Mouse (Mus musculus): ENCODE results near the gene Usp48.

Usp48 gene

DNA sequence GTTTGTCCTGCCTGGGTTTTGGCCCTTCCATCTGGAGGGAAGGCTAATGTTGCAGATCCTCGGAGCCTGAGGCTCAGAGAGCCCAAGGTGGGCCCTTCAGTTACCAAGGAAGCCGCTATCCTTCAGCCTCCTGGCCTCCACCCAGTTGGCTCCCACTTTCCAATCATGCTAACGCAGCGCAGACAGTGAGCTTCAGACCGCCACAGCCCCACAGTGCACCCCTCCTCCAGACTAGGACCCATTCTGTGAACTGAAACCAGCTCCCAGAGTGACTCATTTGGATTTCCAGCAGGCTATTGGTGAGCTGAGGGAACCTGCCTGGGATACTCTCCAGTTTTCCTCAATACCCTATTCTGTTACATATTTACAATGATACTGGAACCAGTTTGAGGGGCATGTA, 111.8 kb downstream of the Usp48 start:
- in situ Hi-C loops (cut with MboI; ENCODE audit: unreplicated experiment in 2 of 2) = loop anchor here in 1 of 2 experiments (25.0 kb wide), 1 partner anchor 618 kb away; no protein-coding TSS in a partner anchor

DNA sequence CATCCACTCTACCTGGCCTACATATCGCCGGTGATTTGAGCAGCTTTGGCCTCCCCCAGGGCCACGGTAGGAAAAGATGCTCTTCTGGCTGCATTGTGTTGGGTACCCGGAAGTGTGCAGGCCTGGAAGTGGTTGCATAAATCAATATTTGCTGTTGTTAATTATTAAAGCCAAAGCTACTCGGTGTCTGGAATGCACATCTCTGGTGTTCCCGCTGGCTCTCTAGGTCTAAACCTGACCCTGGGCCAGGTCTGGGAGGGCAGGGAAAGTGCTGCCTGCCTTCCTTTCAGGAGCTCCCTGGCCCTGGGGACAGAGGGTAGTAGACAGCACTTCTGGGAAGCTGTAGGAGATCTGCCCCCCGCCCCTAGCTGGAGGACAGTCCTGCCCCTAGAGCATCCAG, 113.0 kb downstream of the Usp48 start:
- in situ Hi-C loops (cut with MboI; ENCODE audit: unreplicated experiment in 2 of 2) = loop anchor here in 1 of 2 experiments (25.0 kb wide), 1 partner anchor 619 kb away; no protein-coding TSS in a partner anchor

DNA sequence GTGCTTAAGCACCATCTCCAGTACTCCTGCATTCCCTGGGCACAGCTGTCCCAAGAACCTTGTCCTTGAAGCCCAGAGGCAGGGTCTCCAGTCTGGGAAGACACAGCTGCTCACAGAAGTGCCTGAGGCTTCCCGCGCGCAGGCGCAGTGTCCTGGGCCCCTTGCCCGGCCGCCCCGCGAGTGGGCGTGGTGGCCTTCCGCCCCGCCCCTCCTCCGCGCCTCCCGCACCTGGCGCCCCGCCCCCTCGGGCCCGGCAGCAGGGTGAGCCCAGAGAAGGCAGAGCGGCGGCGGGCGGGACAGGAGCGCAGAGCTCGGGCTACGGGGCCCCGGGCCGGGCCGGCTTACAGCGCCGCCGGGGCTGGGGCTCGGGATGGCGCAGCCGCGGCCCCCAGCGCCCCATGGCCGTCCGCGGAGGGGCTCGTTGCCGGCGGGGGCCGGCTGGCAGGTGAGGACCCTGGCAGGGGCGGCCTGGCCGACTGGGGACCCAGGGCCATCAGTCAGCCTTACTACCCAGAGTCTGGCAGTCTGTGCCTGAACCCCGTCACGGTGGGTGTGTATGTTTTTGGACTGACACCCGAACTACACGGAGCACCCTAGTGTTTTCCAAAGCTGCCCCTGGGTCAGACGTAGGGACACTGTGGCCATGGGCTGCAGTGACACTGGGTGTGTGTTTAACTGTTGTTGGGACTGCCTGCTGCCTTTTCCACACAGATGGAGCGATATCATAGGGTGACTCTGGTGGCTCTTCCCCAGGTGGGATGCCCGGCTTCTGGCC, 113.8 kb downstream of the Usp48 start:
- in situ Hi-C loops (cut with MboI; ENCODE audit: unreplicated experiment in 2 of 2) = loop anchor here in 1 of 2 experiments (25.0 kb wide), 1 partner anchor 620 kb away; no protein-coding TSS in a partner anchor
